Mouse (Mus musculus) neural tube, embryonic 11.5 days (tissue): Measurements from ENCODE around the gene Ppp1r13l. TPM values are rescaled to one million over a fixed set of nuclear protein-coding genes. Genes with fewer than 3 reads are reported as not detected.

Source experiments
- ATAC-seq: fragments of 200-750 bp; cut with Nextera tagmentation; 2 replicates; pipeline ENCODE4 v1.8.0; 2017; ENCODE audit warnings: moderate number of reproducible peaks, mild to moderate bottlenecking, moderate TSS enrichment, moderate library complexity; ENCODE audit not compliant: insufficient read depth, low FRiP score, low TSS enrichment
- DNase-seq: peaks from one replicate; pipeline ENCODE4 v3.0.0-alpha.2; 2015; ENCODE audit warnings: low spot score
- H3K27ac ChIP-seq: fragments of 300-500 bp; sonication (generic); 2 replicates; pipeline ENCODE4 v1.5.1; 2014; ENCODE audit warnings: low read depth, mild to moderate bottlenecking, low read length
- H3K27me3 ChIP-seq: fragments of 300-500 bp; sonication (generic); 2 replicates; pipeline ENCODE4 v1.6.1; 2014; ENCODE audit warnings: mild to moderate bottlenecking, low read length, mixed read lengths; ENCODE audit not compliant: control insufficient read depth, insufficient read depth
- H3K36me3 ChIP-seq: fragments of 300-500 bp; sonication (generic); 2 replicates; pipeline ENCODE4 v1.6.1; 2014; ENCODE audit warnings: mild to moderate bottlenecking, low read length, moderate library complexity, mixed read lengths; ENCODE audit not compliant: control insufficient read depth, insufficient read depth
- H3K4me1 ChIP-seq: fragments of 300-500 bp; sonication (generic); 2 replicates; pipeline ENCODE4 v1.6.1; 2014; ENCODE audit warnings: low read length, mixed read lengths; ENCODE audit not compliant: control insufficient read depth, insufficient read depth
- H3K4me2 ChIP-seq: fragments of 300-500 bp; sonication (generic); 2 replicates; pipeline ENCODE4 v1.6.1; 2014; ENCODE audit warnings: low read depth, mild to moderate bottlenecking, moderate library complexity
- H3K4me3 ChIP-seq: fragments of 300-500 bp; sonication (generic); 2 replicates; pipeline ENCODE4 v1.5.1; 2014; ENCODE audit warnings: low read depth, low read length
- H3K9ac ChIP-seq: fragments of 300-500 bp; sonication (generic); 2 replicates; pipeline ENCODE4 v1.6.1; 2014; ENCODE audit warnings: mild to moderate bottlenecking, low read length
- H3K9me3 ChIP-seq: fragments of 300-500 bp; sonication (generic); 2 replicates; pipeline ENCODE4 v1.6.1; 2016; ENCODE audit warnings: low read length; ENCODE audit not compliant: control insufficient read depth
- WGBS: fragments of 180-500 bp; shearing (Covaris S2); extraction: QIAGEN DNeasy Blood & Tissue Kit; methylation state at CpG from one replicate; pipeline ENCODE4 v1.1.7; 2014; 5-methylcytosine and 5-hydroxymethylcytosine counted together
- polyA plus RNA-seq: library from polyadenylated mRNA; unstranded; fragments of >200 nt; fragmentation: Nextera tagmentation; extraction: Ambion mirVana; gene quantifications from 2 replicates; pipeline ENCODE4 v1.2.1, GENCODE M21; 2014

Ppp1r13l gene
- polyA plus RNA-seq, 1 experiment from 2014 or later: 3.4 TPM

DNA sequence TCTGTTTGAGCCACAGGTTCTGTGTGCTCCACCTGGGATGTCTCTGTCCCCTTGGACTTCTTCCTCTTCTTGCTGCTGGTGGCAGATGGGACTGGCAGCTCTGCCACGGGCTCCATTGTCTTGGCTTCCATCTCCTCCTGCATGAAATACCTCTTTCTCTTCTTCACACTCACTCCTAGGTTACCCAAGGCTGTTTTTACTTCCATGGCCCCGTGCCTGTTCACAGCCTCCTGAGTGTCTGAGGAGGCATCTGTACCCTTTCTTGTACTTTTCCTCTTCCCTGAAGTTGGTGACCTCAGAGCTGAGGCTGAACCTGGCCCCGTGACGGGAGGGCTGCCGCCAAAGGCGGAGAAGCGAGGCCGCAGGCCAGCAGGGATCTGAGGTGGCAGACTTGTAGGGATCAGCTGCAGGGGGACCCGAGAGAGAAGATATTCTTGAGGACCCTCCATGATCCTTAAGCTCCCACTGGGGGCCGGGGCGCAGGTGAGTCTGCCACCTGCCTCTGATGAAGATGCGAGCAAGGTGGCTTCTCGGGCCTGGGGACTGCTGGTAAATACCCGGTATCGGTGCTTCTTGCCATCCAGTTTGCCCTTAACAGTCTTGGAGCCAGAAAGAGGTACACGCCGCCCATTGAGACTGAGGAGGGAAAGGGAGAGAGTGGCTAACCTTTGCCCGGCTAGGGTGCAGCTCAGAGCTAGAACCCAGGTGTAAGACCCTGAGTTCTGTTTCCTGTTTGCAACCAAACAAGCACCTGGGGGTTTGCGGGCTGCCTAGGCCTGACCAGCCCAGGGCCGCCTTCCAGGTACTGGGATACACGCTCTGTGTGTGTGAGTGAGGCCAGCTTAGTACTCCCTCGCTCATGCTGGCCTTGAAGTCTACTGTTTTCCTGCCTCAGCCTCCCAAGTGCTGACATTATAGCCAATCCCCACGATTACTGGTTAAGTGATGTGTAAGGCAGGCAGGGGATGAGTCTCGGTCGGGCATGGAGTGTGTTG, 1.9 kb upstream of the Ppp1r13l start:
- H3K27ac ChIP-seq: no peak overlapping the region
- 95% methylated on average over 25 of the region's 25 CpGs for WGBS
- no peaks in the 10 kb centered on the region for H3K9me3 ChIP-seq
- H3K4me2 ChIP-seq: peak overlapping the region; percentile 9; the same call in 1 of the 2 replicates
- ATAC-seq (no peak), DNase-seq (no peak)
- no peak overlapping the region; the same call in 1 of the 2 replicates for H3K4me3 ChIP-seq
- no peak overlapping the region for H3K9ac ChIP-seq
- no peaks in the 10 kb centered on the region; the same call in 1 of the 2 replicates for H3K4me1 ChIP-seq
- peaks cover 14% of the 10 kb centered on the region for H3K36me3 ChIP-seq
- no peaks in the 10 kb centered on the region for H3K27me3 ChIP-seq

DNA sequence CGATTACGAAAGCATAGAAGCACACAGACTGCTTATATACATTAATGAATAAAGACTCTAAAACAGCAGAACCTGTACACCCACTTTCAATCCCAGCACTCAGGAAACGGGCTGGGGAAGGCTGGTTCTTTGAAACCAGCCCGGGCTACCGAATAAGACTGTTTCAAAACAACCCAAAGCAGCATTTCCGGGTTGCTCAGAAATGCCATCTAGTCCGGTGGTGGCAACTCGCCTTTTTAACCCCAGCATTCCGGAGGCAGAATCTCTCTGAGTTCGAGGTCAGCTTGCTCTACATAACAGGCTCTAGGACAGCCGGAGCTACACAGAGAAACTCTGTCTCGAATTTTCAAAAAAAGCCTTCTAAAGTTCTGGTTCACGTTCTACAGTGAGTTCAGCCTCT, 915 bp upstream of the Ppp1r13l start:
- ATAC-seq: no peak
- Histone ChIP-seq H3K27me3 (no peaks in the 10 kb centered on the region), H3K36me3 (peaks cover 11% of the 10 kb centered on the region), H3K9me3 (no peaks in the 10 kb centered on the region), H3K4me3 (peak overlapping the region; percentile 49), H3K9ac (peak overlapping the region; percentile 54), H3K4me1 (no peaks in the 10 kb centered on the region; the same call in 1 of the 2 replicates), H3K4me2 (peak overlapping the region; percentile 95), H3K27ac (no peak overlapping the region)
- WGBS: 26% methylated on average over 13 of the region's 13 CpGs
- no peak for DNase-seq

DNA sequence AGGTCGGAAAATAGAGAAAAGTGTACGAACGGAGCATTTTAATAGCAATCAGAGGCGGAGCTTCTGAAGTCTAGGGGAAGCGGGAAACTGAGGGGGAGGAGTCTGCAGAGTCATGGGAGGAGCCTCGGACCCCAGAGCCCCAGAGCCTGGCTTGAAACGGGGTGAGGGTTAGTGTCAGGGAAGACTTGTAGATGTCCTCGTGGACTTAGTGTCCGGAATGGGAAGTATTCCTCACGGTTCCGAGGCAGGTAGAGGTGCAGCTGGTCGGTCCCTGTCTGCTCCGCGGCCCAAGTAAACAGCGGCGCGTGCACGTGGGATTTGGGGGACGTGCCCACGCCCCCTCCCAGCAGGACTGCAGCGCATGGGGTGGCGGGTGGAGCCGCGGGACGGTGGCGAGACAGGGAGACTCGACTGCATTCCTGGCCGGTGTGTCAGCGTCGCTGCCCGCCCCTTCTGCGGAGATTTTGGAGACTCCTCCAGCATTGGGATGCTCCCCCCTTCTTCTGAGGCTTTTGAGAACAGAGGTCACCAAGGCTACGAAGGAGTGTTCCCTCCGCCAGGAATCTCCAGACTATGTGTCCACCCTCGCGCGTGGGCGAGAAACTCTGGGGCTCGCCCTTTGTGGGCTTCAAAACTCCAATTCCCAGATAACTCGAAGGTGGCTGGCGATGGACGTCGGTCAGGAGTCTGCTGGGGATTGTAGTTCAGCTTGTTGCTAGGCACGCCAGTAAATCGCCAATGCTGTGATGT, 518 bp downstream of the Ppp1r13l start:
- H3K36me3 ChIP-seq: peaks cover 3% of the 10 kb centered on the region
- H3K9ac ChIP-seq: peak overlapping the region; percentile 54
- no peaks in the 10 kb centered on the region for H3K27me3 ChIP-seq
- H3K4me2 ChIP-seq: peak overlapping the region; percentile 95
- H3K4me3 ChIP-seq: peak overlapping the region; percentile 49
- H3K4me1 ChIP-seq: no peaks in the 10 kb centered on the region; the same call in 1 of the 2 replicates
- ATAC-seq (peak; percentile 69), DNase-seq (peak; percentile 82)
- H3K9me3 ChIP-seq: no peaks in the 10 kb centered on the region
- no peak overlapping the region for H3K27ac ChIP-seq
- WGBS: under 1% methylated on average over 45 of the region's 45 CpGs

DNA sequence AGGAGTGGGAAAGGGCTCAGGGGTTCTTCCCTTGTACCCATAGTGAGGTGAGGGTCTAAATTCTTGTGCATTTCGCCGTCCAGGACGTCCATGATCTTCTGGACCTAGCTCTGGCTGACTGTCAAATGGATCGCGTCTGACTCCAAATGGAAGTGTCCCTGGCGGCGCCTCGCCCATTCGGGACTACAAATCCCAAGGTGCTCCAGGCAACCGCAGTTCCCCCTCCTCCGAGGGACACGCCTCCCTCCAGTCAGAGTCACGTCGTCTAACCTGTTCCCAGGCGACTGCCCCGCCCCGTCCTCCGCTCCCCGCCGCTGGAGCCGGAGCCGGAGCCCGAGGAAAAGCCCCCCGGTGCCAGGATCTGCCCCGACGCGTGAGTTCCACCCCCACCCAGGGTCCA, 1.4 kb downstream of the Ppp1r13l start:
- Histone ChIP-seq H3K4me1 (no peaks in the 10 kb centered on the region; the same call in 1 of the 2 replicates), H3K27ac (no peak overlapping the region), H3K36me3 (peaks cover 2% of the 10 kb centered on the region; the same call in 1 of the 2 replicates), H3K9ac (0 out of 2 replicates have a peak overlapping the region, but pooled peaks have one; percentile 30), H3K27me3 (no peaks in the 10 kb centered on the region), H3K4me3 (peak overlapping the region; percentile 49), H3K9me3 (no peaks in the 10 kb centered on the region), H3K4me2 (peak overlapping the region; percentile 95)
- WGBS: 0% methylated on average over 23 of the region's 27 CpGs
- ATAC-seq: peak; percentile 55; the same call in 1 of the 2 replicates
- peak; percentile 87 for DNase-seq

DNA sequence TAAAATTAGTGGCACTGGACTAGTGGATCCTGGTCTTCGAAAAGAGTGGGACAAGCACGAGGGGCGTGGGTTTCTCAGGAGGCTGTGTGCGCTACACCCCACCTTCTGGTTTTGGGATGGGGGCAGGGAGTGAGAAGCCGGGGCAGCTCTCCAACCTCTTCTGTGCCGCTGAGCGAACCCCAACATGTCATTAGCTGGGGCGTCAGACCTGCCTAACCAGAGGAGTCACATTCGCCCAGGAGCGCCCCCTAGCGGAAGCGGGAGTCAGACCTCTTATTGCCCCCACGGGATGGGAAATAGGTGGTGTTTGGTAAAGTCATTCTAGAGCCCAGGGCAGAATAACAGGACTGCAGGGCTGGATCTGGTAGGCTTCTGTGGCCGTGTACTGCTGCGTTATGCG, 2.2 kb downstream of the Ppp1r13l start:
- Histone ChIP-seq H3K9me3 (no peaks in the 10 kb centered on the region), H3K4me1 (no peaks in the 10 kb centered on the region; the same call in 1 of the 2 replicates), H3K4me3 (peak overlapping the region; percentile 49), H3K9ac (no peak overlapping the region), H3K36me3 (0 out of 2 replicates have a peak, but pooled peaks cover 2% of the 10 kb centered on the region), H3K27ac (no peak overlapping the region), H3K27me3 (no peaks in the 10 kb centered on the region), H3K4me2 (peak overlapping the region; percentile 95)
- WGBS: 9% methylated on average over 16 of the region's 16 CpGs
- ATAC-seq (no peak), DNase-seq (peak; percentile 65)

DNA sequence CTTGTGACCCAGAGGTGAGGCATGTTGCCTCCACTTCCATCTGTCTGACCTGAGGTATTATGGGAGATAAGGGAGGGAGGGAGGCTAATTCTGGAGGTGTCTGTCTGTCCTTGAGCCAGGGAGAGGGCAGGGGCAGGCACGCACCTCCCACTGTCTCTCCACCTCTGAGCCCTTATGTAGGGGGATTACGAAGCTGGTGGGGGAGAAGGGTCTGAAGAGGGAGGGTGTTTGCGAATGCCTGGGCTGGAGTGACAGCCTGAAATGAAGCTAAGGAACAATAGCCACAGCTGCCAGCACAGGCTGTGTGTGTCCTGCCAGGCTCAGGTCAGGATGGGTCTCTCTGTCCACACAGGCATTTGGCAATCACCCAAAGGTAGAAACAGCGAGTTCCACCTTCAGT, 2.7 kb downstream of the Ppp1r13l start:
- H3K9ac ChIP-seq: no peak overlapping the region
- 62% methylated on average over 4 of the region's 4 CpGs for WGBS
- no peak overlapping the region for H3K4me2 ChIP-seq
- H3K36me3 ChIP-seq: no peaks in the 10 kb centered on the region
- no peak overlapping the region for H3K27ac ChIP-seq
- no peak overlapping the region for H3K4me3 ChIP-seq
- H3K4me1 ChIP-seq: no peaks in the 10 kb centered on the region; the same call in 1 of the 2 replicates
- no peak for DNase-seq
- H3K27me3 ChIP-seq: no peaks in the 10 kb centered on the region
- no peaks in the 10 kb centered on the region for H3K9me3 ChIP-seq
- no peak for ATAC-seq

DNA sequence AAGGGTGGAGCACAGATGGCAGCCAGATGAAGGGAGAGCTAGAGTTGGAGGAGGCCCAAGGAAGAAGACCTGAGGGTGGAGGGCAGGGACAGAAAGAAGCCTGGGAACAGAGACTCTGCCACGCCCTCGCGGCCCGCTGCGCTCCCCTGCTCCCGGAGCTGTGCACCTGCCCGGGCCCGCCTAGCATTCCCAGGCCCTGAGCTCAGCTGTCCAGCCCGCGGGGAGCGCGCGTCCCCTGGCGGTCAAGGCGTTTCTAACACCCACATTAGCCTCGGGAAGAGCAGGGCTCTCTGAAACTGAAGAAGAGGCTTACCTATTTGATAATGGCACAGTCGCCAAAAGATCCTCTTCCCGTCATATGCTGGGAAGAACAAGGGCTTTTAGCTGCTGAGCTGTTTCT, 4.3 kb downstream of the Ppp1r13l start:
- ATAC-seq (no peak), DNase-seq (peak; percentile 69)
- Histone ChIP-seq H3K4me3 (no peak overlapping the region), H3K36me3 (no peaks in the 10 kb centered on the region), H3K9ac (no peak overlapping the region), H3K4me2 (no peak overlapping the region), H3K27ac (no peak overlapping the region), H3K27me3 (no peaks in the 10 kb centered on the region), H3K4me1 (no peaks in the 10 kb centered on the region; the same call in 1 of the 2 replicates), H3K9me3 (no peaks in the 10 kb centered on the region)
- 4% methylated on average over 18 of the region's 18 CpGs for WGBS

DNA sequence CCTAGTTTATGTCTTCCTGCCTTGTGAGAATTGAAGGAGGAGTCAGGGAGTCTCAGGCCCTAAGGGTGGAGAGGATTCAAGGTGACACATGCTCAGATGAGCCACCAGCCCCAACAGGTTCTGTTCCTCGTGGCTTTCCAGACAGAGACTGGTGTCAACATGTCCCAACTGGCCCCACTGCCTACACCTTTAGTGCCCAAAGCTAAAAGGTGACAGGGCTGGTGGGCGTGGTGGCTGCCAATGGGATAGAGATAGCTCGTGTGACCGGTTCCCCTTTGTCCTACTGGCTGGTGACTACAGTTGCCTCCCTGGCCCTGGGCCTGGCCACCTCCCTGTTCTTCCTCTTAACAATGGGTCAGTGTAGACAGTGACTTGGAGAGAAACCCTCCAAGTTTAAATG, 5.8 kb downstream of the Ppp1r13l start:
- Histone ChIP-seq H3K9me3 (no peaks in the 10 kb centered on the region), H3K27me3 (no peaks in the 10 kb centered on the region), H3K36me3 (no peaks in the 10 kb centered on the region), H3K9ac (no peak overlapping the region), H3K27ac (no peak overlapping the region), H3K4me3 (no peak overlapping the region), H3K4me2 (no peak overlapping the region), H3K4me1 (no peaks in the 10 kb centered on the region)
- DNase-seq (no peak), ATAC-seq (no peak)
- WGBS: 79% methylated on average over 4 of the region's 4 CpGs
